Mouse (Mus musculus): ENCODE measurements around the gene Nmrk2.

Nmrk2 gene

DNA sequence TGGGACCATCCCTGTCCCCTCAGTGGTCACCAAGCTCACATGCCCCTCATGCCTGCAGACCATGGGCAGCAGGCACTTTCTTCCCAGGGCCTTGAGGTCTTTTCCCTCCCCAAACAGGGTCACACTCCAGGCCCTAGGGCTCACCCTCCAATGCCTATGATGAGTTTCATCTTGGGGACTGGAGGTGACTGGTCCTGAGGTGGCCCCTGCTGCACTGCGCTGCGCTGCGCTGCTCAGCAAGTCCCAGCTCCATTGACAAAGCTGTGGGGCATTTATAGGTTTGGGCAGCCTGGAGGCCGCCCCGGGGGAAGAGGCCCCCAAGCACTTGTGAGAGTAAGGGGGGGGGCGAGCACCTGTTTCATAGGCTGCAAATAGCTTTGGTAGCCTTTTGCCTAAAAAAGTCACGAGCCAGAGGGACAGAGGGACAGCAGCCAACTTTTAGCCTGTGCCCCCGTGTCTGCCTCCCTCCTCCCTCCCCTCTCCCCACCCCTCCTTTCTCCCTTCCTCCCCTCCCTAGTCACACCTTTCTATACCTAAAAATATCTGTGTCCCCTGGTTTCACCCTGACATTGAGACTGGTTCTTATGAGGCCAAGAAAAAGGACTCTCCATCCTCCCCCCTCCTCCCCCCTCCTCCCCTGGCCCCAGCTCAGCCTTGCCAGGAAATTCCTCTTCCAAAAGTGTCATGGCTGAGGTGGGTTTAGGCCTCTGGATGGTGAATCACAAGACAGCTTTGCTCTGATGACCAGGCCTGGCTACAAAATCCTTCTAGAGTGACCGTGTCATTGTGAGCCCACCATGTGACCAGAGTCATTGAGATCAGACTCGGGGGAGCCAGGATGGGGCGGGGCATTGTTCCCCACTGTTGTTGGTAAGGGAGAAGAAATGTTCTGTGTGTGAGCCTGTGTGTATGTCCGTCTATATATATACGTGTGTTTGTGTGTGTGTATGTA lies at the start of gene Nmrk2:
Nmrk2 (minus strand) TSS at position 245 of the 952 bp plus-strand sequence.
- DNase-seq (ENCODE audit: low read depth, low spot score): no peak

DNA sequence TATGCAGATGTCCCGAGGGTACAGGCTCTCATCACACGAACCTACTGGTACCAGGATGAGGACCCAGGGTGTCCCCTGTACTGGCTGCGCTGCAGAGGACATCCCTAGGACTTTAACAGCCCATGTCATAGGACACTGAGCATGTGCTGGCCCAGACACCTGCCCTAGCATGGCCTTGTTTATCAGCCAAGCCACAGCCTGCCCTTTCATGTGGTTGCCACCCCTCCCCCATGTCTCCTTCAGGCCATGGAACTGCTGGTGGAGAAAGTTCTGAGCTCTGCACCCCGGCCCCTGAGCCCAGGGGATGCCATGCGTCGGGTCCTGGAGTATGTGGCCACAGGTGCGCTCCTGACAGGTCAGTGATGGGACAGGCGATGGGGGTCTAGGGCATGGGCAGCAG lies 47.6 kb upstream of the Nmrk2 start:
- no peak for DNase-seq (ENCODE audit: low read depth, low spot score)

DNA sequence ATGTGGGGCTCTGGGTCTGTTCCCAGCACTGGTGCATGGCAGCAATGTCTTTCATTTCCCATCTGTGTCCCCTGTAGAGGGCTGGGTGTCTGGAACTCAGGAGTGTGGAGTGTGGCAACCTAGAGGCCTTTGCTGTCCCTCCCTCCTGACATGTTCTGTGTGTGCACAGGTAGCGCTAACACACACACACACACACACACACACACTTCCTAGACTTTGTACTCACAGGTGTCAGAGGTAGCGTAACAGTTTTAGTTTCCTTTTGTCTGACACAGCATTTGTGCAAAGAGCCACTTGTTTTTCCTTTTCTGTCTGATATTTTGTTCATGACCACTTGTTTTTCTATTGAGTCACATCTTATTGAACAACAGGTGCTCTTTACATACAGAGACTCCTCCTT lies 46.0 kb upstream of the Nmrk2 start:
- DNase-seq (ENCODE audit: low read depth, low spot score): no peak

DNA sequence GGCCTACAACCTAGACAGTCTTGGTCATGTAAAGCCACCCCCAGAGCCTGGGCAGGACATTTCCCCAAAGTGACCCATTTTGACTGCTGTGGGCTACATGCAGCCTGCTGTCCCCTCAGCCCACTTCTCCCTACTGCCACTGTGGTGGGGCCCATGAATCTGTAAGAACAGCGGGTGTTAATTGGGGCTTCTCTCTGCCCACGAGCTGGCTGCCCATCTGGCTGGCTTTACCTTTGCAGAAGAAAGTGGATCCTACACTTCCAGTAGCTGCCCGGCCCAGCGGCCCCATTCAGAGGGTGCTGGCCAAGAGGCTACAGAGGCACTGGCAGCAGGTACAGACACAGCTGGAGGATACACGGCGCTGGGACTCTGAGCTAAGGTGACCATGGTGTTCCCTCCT lies 43.3 kb upstream of the Nmrk2 start:
- no peak for DNase-seq (ENCODE audit: low read depth, low spot score)

DNA sequence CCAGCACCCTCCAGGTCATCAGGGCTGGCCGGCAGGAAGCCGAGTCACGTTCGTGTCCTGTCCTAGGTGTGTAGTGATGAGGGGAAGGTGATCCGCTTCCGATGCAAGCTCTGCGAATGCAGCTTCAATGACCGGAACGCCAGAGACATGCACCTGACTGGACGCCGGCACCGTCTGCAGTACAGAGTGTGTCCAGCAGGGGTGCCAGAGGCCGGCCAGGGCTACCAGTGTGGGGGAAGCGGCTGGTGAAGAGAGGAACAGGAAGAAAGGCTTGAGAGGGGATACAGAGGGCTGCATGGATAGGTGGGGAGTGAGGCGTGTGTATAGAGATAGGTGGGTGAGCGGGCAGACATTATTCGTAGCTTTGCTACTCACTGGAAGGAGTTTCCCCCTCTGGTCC lies 42.7 kb upstream of the Nmrk2 start:
- DNase-seq (ENCODE audit: low read depth, low spot score): peak; percentile 69

DNA sequence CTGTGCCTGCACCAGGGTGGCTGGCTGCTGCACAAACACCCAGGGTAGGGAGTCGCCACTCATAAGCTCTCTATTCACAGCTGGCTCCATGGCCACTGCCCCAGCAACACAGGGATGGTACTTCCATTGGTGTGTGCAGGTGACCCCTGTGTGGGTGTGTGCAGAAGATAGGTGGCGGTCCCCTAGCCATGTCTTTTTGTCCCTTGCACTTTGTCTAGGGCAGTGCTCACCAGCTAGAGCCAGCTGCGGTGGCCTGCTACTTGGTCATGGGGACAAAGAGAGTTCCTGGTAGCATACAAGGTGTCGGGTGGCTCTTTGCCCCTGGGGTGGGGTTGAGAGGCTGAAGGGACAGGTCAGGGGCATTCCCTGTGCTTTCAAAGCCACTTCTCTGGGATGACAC lies 42.3 kb upstream of the Nmrk2 start:
- no peak for DNase-seq (ENCODE audit: low read depth, low spot score)

DNA sequence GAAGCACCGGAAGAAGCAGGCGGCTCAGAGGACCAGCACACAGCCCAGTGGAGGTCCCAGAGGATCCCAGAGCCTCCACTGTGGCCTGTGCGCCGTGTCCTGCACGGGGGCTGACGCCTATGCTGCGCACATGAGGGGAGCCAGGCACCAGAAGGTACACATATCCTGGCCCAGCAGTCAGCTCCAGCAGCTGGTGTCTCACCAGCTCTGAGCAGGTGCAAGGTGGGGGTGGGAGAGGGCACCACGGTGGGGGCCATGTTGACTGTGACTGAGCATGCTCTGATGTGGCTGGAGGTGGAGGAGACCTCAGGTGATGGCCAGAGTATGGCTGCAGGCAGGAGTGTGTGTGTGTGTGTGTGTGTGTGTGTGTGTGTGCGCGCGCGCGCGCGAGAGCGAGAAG lies 40.2 kb upstream of the Nmrk2 start:
- no peak for DNase-seq (ENCODE audit: low read depth, low spot score)

DNA sequence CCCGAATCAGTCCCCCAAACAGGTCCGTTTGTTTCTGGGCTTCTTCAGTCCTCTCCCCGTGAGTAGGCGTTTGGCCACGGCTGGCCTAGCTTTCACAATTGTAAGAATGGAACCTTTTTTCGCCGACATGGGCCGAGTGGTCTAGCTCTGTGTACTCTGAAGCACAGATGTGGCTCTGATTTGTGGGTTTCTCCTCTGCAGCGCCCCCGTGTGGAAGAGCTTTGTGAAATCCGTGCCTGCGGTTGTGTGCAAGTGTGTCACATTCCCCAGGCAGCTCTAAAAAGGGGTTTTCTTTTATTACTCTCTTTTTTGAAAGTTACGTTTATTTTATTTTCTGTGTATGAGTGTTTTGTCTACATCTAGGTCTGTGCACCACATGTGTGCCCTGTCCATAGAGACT lies 39.0 kb upstream of the Nmrk2 start:
- peak; percentile 89 for DNase-seq (ENCODE audit: low read depth, low spot score)

DNA sequence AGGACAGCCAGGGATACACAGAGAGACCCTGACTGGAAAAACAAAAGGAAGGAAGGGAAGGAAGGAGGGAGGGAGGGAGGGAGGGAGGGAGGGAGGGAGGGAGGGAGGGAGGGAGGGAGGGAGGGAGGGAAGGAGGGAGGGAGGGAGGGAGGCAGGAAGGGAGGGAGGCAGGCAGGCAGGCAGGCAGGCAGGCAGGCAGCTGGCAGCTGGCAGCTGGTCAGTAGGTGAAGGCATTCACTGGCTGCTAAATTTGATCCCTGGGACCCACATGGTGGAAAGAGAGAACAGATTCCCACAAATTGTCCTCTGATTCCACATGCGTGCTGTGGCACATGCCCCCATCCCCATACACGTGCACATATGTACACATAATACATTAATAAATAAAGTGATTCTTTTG lies 36.8 kb upstream of the Nmrk2 start:
- no peak for DNase-seq (ENCODE audit: low read depth, low spot score)

DNA sequence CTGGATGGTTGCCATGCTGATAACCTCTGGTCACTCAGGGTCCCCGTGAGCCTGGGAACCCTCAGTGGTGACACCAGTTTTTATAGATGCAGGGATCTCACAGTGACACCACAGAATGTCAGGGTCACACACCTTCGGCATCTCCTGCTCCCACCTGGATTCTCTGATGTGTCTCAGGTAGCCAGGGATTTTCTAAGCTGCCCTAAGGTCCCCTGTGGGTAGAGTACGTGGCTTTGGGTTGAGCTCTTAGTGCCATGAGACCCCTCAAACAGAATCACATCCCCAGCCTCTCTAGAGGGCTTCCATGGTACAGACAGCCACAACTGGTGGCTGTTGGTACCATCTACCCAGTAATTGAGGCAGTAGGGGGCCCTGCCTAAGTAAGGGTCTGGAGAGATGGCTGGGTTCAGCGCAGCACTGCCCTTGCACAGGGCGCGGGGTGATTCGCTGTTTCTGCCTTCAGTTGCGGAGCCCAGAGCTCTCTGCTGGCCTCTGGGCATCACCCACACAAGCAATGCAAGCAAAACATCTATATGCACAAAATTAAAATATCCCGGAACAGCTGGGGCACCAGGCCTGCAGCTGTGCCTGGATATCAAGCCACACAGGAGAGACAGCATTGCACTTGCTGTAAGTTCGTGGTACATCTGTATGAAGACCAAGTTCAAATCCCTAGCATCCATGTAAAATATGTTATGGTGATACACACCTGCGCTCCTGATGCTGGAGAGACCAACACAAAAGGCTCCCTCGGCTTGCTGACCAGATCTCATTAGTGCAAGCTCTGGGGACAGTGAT lies 34.8 kb upstream of the Nmrk2 start:
- no peak for DNase-seq (ENCODE audit: low read depth, low spot score)

DNA sequence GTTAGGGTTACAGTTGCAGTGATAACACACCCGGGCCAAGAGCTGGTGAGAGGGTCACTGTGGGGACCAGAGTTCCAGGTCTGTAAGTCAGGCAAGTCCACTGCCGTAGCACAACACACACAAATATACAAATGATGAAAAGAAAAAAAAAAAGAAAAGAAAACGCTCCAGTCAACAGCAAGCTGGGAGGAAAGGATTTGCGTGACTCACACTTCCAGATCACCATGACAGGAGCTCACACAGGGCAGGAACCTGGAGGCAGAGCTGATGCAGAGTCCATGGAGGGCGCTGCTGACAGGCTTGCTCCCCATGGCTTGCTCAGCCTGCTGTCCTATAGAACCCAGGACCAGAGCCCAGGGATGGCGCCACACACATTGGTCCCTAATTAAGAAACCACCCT lies 32.4 kb upstream of the Nmrk2 start:
- no peak for DNase-seq (ENCODE audit: low read depth, low spot score)

DNA sequence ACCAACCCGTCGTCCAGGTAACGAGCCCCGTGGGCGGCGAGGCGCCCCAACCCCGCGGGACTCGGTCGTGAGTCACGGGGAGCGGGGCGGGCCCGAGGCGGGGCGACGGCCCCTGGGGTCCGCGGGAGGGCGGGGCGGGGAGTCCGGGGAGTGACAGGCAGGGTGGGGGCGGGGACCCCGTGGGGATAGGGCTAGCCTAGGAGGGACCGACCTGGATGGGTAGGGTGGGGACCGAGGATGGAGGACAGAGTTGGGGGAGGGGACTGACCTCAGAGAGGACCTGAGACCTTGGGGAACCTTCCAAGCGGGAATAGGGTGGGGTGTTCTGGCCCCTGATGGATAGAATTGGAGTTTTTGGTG lies 31.4 kb upstream of the Nmrk2 start:
- DNase-seq (ENCODE audit: low read depth, low spot score): no peak

DNA sequence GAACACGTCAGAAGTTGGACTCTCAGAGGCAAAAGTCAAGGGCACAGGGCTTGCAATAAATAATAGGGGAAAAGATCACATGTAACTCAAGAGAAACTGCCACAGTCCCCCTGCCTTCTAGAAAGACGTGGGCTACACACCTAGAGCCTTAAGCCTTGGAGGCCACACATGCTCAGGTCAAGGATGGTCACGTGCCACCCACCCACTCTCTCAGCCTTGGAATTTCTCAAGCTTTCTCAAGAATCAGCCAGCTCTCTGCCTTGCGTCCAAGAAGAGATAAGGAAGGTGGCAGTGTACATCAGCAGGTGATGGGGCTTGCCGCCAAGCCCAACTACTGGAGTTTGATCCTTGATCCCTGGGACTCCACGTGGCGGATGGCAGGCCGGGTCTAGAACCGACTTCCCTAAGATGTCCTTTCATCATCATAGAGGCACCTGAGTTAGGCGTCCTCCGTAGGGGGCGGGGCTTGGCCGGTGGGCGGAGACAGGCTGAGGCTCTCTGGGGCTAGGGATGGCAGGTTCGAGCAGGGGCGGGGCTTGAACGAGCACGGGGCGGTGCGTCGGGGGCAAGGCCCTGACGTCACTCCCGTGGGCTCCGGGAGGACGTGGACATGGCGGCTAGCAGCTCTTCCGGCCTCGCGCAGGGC lies 30.9 kb upstream of the Nmrk2 start, which contains the start of gene Zfr2:
Zfr2 (plus strand) TSS at position 576 of the 646 bp plus-strand sequence.
- peak; percentile 91 for DNase-seq (ENCODE audit: low read depth, low spot score)

DNA sequence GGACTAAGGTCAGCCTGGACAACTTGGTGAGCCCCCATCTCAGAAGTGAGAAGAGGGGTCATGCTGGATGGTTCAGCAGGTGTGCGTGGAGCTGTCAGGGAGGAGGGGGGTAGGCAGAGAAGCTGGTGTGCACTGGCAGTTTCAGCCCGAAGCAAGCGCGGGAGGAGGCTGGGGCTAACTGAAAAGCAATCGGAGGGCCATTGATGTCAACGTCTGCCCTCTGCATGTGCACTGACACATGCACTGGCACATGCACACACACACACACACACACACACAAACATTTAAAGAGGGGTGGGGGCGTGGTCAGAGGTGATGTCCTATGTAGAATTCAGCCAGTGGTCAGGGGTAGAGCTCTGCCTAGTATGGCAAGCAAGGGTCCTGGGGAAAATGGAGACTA lies 29.6 kb upstream of the Nmrk2 start:
- DNase-seq (ENCODE audit: low read depth, low spot score): no peak

DNA sequence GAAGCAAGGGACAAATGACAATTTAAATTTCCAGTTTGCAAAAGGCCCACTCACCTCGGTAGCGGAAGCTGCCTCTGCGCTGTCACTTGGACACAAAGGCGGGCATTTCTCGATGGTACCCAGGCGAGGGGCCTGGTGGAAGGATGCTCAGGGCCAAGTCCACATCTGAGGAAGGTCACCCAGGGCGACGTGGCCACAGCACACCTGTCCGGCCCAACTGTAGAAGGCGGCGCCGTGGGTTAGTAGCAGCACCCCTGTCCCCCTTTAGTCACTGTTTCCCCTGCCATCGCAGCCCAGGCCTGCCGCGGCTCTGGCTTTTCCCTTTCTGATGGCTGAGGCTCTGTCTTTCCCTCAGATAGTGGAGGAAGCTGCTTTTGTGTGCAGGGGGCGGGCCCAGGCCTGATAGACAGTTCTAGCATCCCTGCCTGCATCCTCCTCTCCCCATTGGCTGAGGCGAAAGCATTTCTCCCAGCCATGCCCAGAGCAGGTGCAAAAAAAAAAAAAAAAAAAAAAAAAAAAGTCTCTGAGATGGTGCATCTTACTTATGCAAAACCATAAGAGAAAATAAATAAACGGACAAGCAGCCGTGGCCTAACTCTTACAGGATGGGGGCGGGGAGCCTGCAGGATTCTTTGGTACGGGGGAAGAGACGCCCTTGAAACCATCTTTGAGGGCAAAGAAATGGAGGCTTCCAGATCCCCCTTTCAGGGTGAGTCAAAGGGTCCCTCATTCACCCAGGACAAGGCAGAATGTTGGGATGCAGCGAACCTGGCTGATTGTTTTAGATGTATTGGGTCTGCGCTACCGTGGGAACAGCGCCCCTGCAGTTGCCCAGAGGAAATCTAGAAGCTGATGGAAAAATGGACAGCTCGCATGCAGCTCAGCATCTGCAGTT lies 28.8 kb upstream of the Nmrk2 start, which contains the start of gene Atcay:
Atcay (minus strand) TSS at position 396 of the 895 bp plus-strand sequence.
- peak; percentile 71 for DNase-seq (ENCODE audit: low read depth, low spot score)

DNA sequence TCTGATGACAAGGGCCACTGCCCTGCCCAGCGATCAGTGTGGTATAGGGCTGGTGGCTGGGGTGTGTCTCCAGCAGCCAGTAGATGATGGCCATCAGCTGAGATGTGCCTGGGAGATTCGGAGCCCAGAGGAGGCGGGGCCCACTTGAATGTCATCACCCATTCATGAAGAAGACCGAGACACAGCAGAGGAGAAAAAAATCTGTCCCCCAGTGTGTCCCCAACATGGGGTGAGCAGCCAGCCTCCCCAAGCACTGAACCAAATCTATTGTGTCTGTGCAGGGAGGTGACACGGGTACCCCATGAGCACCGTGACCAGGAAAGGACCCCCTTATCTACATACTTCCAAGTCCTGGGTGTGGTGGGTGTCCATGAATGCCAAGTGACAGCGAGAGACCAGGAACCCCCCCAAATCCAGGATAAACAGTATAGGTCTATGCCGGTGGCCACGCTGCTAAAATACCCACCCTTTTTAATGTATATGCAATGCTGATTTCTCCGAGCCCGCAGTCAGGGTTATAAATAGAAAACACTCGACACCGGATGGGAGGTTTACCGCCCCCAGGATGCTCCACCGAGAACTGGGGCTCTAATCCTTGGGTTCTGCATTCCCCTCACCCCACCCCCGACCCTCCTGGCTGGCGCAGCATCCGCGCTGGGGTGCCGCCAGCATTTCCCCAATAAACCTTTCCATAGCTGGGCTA lies 28.0 kb upstream of the Nmrk2 start:
- peak; percentile 64 for DNase-seq (ENCODE audit: low read depth, low spot score)

DNA sequence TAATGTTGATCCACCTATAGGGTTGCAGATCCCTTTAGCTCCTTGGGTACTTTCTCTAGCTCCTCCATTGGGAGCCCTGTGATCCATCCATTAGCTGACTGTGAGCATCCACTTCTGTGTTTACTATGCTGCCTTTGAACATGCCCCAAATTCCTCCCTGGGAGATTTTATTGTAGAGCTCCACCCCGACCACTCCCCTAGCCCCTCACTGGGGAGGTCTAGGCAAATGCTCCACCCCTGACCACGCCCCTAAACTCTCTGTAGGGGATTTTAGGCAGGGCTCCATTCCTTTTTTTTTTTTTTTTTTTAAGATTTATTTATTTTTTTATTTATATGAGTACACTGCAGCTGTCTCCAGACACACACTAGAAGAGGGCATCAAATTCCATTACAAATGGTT lies 21.9 kb upstream of the Nmrk2 start:
- DNase-seq (ENCODE audit: low read depth, low spot score): peak; percentile 80

DNA sequence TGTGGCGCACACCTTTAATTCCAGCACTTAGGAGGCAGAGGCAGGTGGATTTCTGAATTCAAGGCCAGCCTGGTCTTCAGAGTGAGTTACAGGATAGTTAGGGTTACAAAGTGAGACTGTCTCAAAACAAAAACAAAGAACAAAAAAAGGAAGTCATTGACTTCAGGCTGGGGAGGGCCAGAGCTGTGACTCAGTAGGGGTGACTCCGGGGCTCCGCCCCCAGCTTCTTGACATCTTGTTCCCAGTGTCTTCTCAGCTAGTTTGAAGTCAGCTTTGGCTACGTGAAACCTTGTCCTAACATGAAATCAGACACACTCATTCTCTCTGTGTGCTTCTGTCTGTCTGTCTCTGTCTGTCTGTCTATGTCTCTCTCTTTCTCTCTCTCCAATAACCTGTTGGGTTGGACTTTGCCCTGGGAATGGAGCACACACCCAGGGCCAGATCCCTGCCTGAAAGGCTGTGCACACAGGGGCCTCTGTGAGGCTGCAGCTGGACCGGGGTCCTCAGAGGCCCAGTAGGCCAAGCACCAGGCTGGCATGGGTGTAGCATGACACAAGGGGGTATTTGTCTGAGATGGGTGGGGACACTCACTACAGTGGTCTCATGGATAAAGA lies 19.7 kb upstream of the Nmrk2 start:
- DNase-seq (ENCODE audit: low read depth, low spot score): no peak

DNA sequence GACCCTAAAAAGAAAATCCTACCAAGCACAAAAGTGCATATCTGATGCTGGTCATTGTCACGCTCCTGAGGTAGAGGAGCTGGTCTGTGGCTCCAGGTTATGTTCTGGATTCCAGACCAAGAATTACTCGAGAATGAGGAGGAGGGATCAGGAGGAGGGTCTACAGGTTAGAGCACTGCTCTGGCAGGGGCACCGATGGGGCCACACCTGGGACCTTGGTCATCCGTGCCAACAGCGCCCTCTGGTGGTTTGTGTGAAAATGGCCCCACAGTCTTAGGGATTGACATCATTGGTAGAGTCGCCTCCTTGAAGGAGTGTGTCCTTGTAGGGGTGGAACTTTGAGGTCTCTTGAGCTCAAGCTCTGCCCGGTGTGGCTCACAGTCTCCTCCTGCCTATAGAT lies 16.1 kb upstream of the Nmrk2 start:
- DNase-seq (ENCODE audit: low read depth, low spot score): peak; percentile 73

DNA sequence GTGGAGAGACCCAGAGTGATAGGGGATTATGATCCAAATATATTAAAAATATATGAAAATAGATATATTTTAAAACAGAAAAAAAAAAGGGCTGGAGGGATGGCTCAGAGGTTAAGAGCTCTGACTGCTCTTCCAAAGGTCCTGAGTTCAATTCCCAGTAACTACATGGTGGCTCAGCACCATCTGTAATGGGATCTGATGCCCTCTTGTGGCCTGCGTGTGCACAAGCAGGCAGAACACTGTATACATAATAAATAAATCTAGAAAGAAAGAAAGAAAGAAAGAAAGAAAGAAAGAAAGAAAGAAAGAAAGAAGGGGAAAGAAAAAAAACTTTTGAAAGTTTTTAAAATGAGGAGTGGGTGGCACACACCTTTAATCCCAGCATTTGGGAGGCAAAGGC lies 15.4 kb upstream of the Nmrk2 start:
- peak; percentile 35 for DNase-seq (ENCODE audit: low read depth, low spot score)

Data from R1 (cell line).